Mouse (Mus musculus) thymus, adult 2 months (tissue): Measurements from ENCODE around the gene Zfp830. TPM values are rescaled to one million over a fixed set of nuclear protein-coding genes. Genes with fewer than 3 reads are reported as not detected.

ENCODE experiments used
- DNase-seq: peaks from one replicate; pipeline ENCODE4 v3.0.0; 2021
- H3K27ac ChIP-seq: fragments of 200-500 bp; 2 replicates; pipeline ENCODE4 v1.5.1; 2012; ENCODE audit warnings: low read length, control low read depth; ENCODE audit not compliant: control insufficient read depth, insufficient read depth
- H3K27me3 ChIP-seq: fragments of 200-500 bp; 2 replicates; pipeline ENCODE4 v1.6.1; 2012; ENCODE audit warnings: mild to moderate bottlenecking, low read length, moderate library complexity, mixed read lengths; ENCODE audit not compliant: control insufficient read depth, insufficient read depth
- H3K36me3 ChIP-seq: fragments of 200-500 bp; 2 replicates; pipeline ENCODE4 v1.6.1; 2012; ENCODE audit warnings: mild to moderate bottlenecking, low read length, moderate library complexity; ENCODE audit not compliant: control insufficient read depth, insufficient read depth
- H3K4me1 ChIP-seq: fragments of 200-500 bp; replicated peaks from 2 replicates; pipeline ENCODE4 v1.6.1; 2012; ENCODE audit warnings: low read length; ENCODE audit not compliant: control insufficient read depth, insufficient read depth
- H3K4me3 ChIP-seq: fragments of 200-500 bp; 2 replicates; pipeline ENCODE4 v1.5.1; 2012; ENCODE audit warnings: mild to moderate bottlenecking, low read length, control low read depth, moderate library complexity; ENCODE audit not compliant: control insufficient read depth, insufficient read depth
- CTCF ChIP-seq: fragments of 200-500 bp; IDR thresholded peaks from 2 replicates; pipeline ENCODE4 v1.5.1; 2012; ENCODE audit warnings: mild to moderate bottlenecking, control low read depth, low read length, moderate library complexity, borderline replicate concordance; ENCODE audit not compliant: control insufficient read depth, poor library complexity, insufficient read depth; ENCODE audit errors: extremely low read depth
- POLR2A ChIP-seq: fragments of 200-500 bp; IDR thresholded peaks from 2 replicates; pipeline ENCODE4 v1.6.1; 2012; ENCODE audit warnings: mild to moderate bottlenecking, low read length, control low read depth, moderate library complexity; ENCODE audit not compliant: control insufficient read depth, poor library complexity, insufficient read depth; ENCODE audit errors: extremely low read depth
- WGBS: fragments of 180-500 bp; shearing (Covaris S2); methylation state at CpG from one replicate; pipeline ENCODE4 v1.1.7; 2018; 5-methylcytosine and 5-hydroxymethylcytosine counted together
- polyA plus RNA-seq: library from polyadenylated mRNA; depleted of rRNA; stranded (reverse); fragments of >200 nt; gene quantifications from 2 replicates; pipeline ENCODE4 v1.2.3, GENCODE M21; 2012; rRNA removed

The Zfp830 gene
- polyA plus RNA-seq, 1 experiment, result 8.1 TPM

- Histone ChIP-seq H3K27me3 (no peaks in the 10 kb centered on the region), H3K4me3 (no peak overlapping the region), H3K4me1 (no peaks in the 10 kb centered on the region), H3K36me3 (0 out of 2 replicates have a peak, but pooled peaks cover 4% of the 10 kb centered on the region), H3K27ac (no peak overlapping the region)
- TF ChIP-seq CTCF (no peak), POLR2A (no peak)
- no peak for DNase-seq
- WGBS, result 91% methylated on average over 5 of the region's 5 CpGs
Observed at GRCm38 (mm10) chr11:82808485-82808884, 44.3 kb downstream of the Zfp830 start.

Other genes starting within 250 kb of the Zfp830 start
- gene Cct6b, start within 50 bp of the Zfp830 start, polyA plus RNA-seq, result 0.16 and 0.19 TPM in 2 replicates
- gene Lig3, start 16.8 kb downstream of the Zfp830 start, polyA plus RNA-seq, result 18.5 and 23.0 TPM in 2 replicates
- 13.4 and 16.3 TPM in 2 replicates for gene Rffl, start 106.9 kb downstream of the Zfp830 start, polyA plus RNA-seq
- gene Rad51d, start 126.3 kb downstream of the Zfp830 start, polyA plus RNA-seq, result 22.0 and 22.6 TPM in 2 replicates
- gene Fndc8, start 127.8 kb downstream of the Zfp830 start, polyA plus RNA-seq, result 0.23 and 0.36 TPM in 2 replicates
- gene Nle1, start 144.1 kb downstream of the Zfp830 start, polyA plus RNA-seq, result 81.4 and 85.8 TPM in 2 replicates
- 1.2 and 7.1 TPM in 2 replicates for gene Unc45b, start 146.2 kb downstream of the Zfp830 start, polyA plus RNA-seq
- 7.0 and 8.4 TPM in 2 replicates for gene Slfn5, start 187.0 kb downstream of the Zfp830 start, polyA plus RNA-seq
- gene Slfn9, start 227.5 kb downstream of the Zfp830 start, polyA plus RNA-seq, result 3.3 and 4.1 TPM in 2 replicates